Mouse (Mus musculus): Measurements from ENCODE around the gene Limch1. TPM values are rescaled to one million over a fixed set of nuclear protein-coding genes. Genes with fewer than 3 reads are reported as not detected.

Limch1 gene
- total and polyA plus RNA-seq, 3 experiments: 0.05 TPM; not detected in 2

GRCm38 (mm10) chr5:66777999-66778710 lies 32.5 kb downstream of the Limch1 start:
- dilution Hi-C loops (cut with MboI; ENCODE audit: extremely low pct_ligation_motif_present, extremely low pct_unique_long_range_greater_than_20kb, low sequenced_read_pairs): no loop called here
- H3K4me2 ChIP-seq (ENCODE audit: insufficient read depth, low read depth, poor library complexity, severe bottlenecking): no peak overlapping the region
- no peak for DNase-seq (ENCODE audit: extremely low read depth)
- in situ Hi-C loops (cut with MboI; ENCODE audit: low pct_ligation_motif_present, low pct_unique_long_range_greater_than_20kb, low sequenced_read_pairs): no loop called here
- TF ChIP-seq GABPA (IDR thresholded peaks at IDR 0.05; ENCODE audit: insufficient replicate concordance, low read depth, low read length) (no peak), CTCF (conservative IDR thresholded peaks at IDR 0.05 in 1 of 2, IDR thresholded peaks at IDR 0.05 in 1 of 2; ENCODE audit: low read depth in 2 of 2, low read length in 2 of 2) (no peak), ELF1 (IDR thresholded peaks at IDR 0.05; ENCODE audit: low read depth, low read length) (no peak), MXI1 (IDR thresholded peaks at IDR 0.05; ENCODE audit: low read depth, low read length) (no peak), E2F4 (IDR thresholded peaks at IDR 0.05; ENCODE audit: insufficient replicate concordance, low read depth, low read length) (no peak), POLR2A (IDR thresholded peaks at IDR 0.05; ENCODE audit: low read depth, low read length) (no peak), TCF12 (IDR thresholded peaks at IDR 0.05; ENCODE audit: low read depth, low read length) (no peak), USF1 (IDR thresholded peaks at IDR 0.05; ENCODE audit: low read depth, low read length) (no peak), MAFK (IDR thresholded peaks at IDR 0.05; ENCODE audit: insufficient replicate concordance, low read length) (no peak), CHD2 (IDR thresholded peaks at IDR 0.05; ENCODE audit: low read length) (no peak), ETS1 (conservative IDR thresholded peaks at IDR 0.05; ENCODE audit: low read depth, low read length) (no peak), RAD21 (IDR thresholded peaks at IDR 0.05; ENCODE audit: low read depth, low read length) (no peak), UBTF (IDR thresholded peaks at IDR 0.05; ENCODE audit: low read depth, low read length) (no peak), JUND (conservative IDR thresholded peaks at IDR 0.05; ENCODE audit: low read depth, low read length) (no peak), RCOR1 (conservative IDR thresholded peaks at IDR 0.05; ENCODE audit: low read depth, low read length) (no peak), MYC (IDR thresholded peaks at IDR 0.05; ENCODE audit: low read depth, low read length) (no peak), USF2 (conservative IDR thresholded peaks at IDR 0.05; ENCODE audit: low read depth, low read length) (no peak), MAX (IDR thresholded peaks at IDR 0.05; ENCODE audit: low read length) (no peak), MAZ (IDR thresholded peaks at IDR 0.05; ENCODE audit: low read depth, low read length) (no peak), SMC3 (IDR thresholded peaks at IDR 0.05; ENCODE audit: low read depth, low read length) (no peak)
- H3K9me3 ChIP-seq (replicated peaks; ENCODE audit: low read length): no peaks in the 10 kb centered on the region
- H3K79me2 ChIP-seq (replicated peaks; ENCODE audit: control insufficient read depth, extremely low read depth, insufficient read depth, poor library complexity, severe bottlenecking): no peaks in the 10 kb centered on the region
- no peak overlapping the region for H3K9ac ChIP-seq (ENCODE audit: insufficient read depth, low read depth)
- H3K27ac ChIP-seq (ENCODE audit: insufficient read depth, low read depth): no peak overlapping the region
- H3K4me1 ChIP-seq (ENCODE audit: control insufficient read depth in 1 of 2, insufficient read depth in 2 of 2): 0 out of 4 replicates have a peak, but pooled peaks cover 0 to 3% of the 10 kb centered on the region in 2 experiments
- no peak overlapping the region for H3K4me3 ChIP-seq (replicated peaks in 1 of 3; ENCODE audit: low read depth in 2 of 3, low read length in 2 of 3, poor library complexity in 1 of 3)
- H3K36me3 ChIP-seq (replicated peaks in 1 of 2; ENCODE audit: control insufficient read depth in 1 of 2, insufficient read depth in 1 of 2, low read length in 1 of 2): no peaks in the 10 kb centered on the region
- no peaks in the 10 kb centered on the region for H3K27me3 ChIP-seq (replicated peaks)

DNA sequence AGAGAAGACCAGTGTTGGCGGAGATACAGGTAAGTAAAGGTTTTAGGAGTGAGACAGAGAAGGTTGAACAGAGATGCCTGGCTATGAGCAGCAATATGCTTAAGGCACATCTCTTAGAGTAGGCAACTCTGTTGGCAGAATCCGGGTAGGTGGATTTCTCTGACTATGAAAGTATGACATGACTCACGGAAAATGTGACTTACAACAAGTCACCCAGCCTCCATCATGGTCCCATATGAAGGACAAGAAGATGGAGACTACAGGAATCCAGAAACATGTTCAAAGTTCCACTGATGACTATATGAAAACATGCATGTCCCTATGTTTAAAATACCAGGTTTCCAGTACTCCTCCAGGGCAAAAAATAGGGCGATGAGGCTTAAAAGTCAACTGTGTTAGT lies 34.7 kb downstream of the Limch1 start:
- dilution Hi-C loops (cut with MboI; ENCODE audit: extremely low pct_ligation_motif_present, extremely low pct_unique_long_range_greater_than_20kb, low sequenced_read_pairs) (no loop called here), in situ Hi-C loops (cut with MboI; ENCODE audit: low pct_ligation_motif_present, low pct_unique_long_range_greater_than_20kb, low sequenced_read_pairs) (no loop called here)
- TF ChIP-seq IRF4 (IDR thresholded peaks at IDR 0.05; ENCODE audit: low read depth, low read length) (no peak), JUN (IDR thresholded peaks at IDR 0.05; ENCODE audit: insufficient read depth, low read depth, low read length) (peak; percentile 56), JUND (conservative IDR thresholded peaks at IDR 0.05; ENCODE audit: low read depth, low read length) (peak; percentile 32; the same call in 1 of the 2 replicates), EP300 (IDR thresholded peaks at IDR 0.05; ENCODE audit: low read length) (peak; percentile 51; the same call in 1 of the 2 replicates)
- H3K4me1 ChIP-seq (ENCODE audit: control insufficient read depth in 1 of 2, insufficient read depth in 2 of 2): 0 out of 4 replicates have a peak, but pooled peaks cover 0 to 3% of the 10 kb centered on the region in 2 experiments
- H3K79me2 ChIP-seq (replicated peaks; ENCODE audit: control insufficient read depth, extremely low read depth, insufficient read depth, poor library complexity, severe bottlenecking): no peaks in the 10 kb centered on the region
- H3K27me3 ChIP-seq (replicated peaks): no peaks in the 10 kb centered on the region
- H3K36me3 ChIP-seq (replicated peaks in 1 of 2; ENCODE audit: control insufficient read depth in 1 of 2, insufficient read depth in 1 of 2, low read length in 1 of 2): no peaks in the 10 kb centered on the region
- no peak overlapping the region for H3K4me2 ChIP-seq (ENCODE audit: insufficient read depth, low read depth, poor library complexity, severe bottlenecking)
- H3K4me3 ChIP-seq (replicated peaks in 1 of 3; ENCODE audit: low read depth in 2 of 3, low read length in 2 of 3, poor library complexity in 1 of 3): no peak overlapping the region
- no peak overlapping the region for H3K9ac ChIP-seq (ENCODE audit: insufficient read depth, low read depth)
- peak; percentile 27 for DNase-seq (ENCODE audit: extremely low read depth)
- H3K27ac ChIP-seq (ENCODE audit: insufficient read depth, low read depth): no peak overlapping the region
- no peaks in the 10 kb centered on the region for H3K9me3 ChIP-seq (replicated peaks; ENCODE audit: low read length)
